Mouse (Mus musculus) ES-Bruce4 (cell line): ENCODE data around the gene Nod2.

Experiments
- CTCF ChIP-seq: IDR thresholded peaks from one replicate; pipeline ENCODE4 v1.8.1; 2011; ENCODE audit warnings: low read depth, low read length
- EP300 ChIP-seq: IDR thresholded peaks from 2 replicates; pipeline ENCODE4 v1.6.1; 2011; ENCODE audit warnings: low read depth, low read length; ENCODE audit not compliant: insufficient read depth
- POLR2A ChIP-seq: IDR thresholded peaks from one replicate; pipeline ENCODE4 v1.8.1; 2011; ENCODE audit warnings: low read length; ENCODE audit not compliant: insufficient read depth

- TF ChIP-seq POLR2A, result no peak
- TF ChIP-seq CTCF, result no peak
- TF ChIP-seq EP300, result no peak
Measured at GRCm38 (mm10) chr8:88698048-88698447, 50.9 kb downstream of the Nod2 start.
